Mouse (Mus musculus) embryonic facial prominence, embryonic 14.5 days (tissue): ENCODE data around the gene Olfr213. TPM values are rescaled to one million over a fixed set of nuclear protein-coding genes. Genes with fewer than 3 reads are reported as not detected.
"Not testable (repeated sequence)": the region's sequence is repeated elsewhere in the genome, so short reads cannot be mapped to it uniquely, and the experiment has no call there.

ENCODE experiments used
- ATAC-seq: fragments of 200-750 bp; cut with Nextera tagmentation; 2 replicates; pipeline ENCODE4 v1.8.0; 2017; ENCODE audit warnings: low read depth, moderate number of reproducible peaks, moderate TSS enrichment
- DNase-seq: peaks from one replicate; pipeline ENCODE4 v3.0.0-alpha.2; 2015; ENCODE audit warnings: low spot score
- H3K27ac ChIP-seq: fragments of 300-500 bp; sonication (generic); replicated peaks from 2 replicates; pipeline ENCODE4 v1.5.1; 2014; ENCODE audit warnings: low read depth, mild to moderate bottlenecking, low read length, moderate library complexity
- H3K27me3 ChIP-seq: fragments of 300-500 bp; sonication (generic); replicated peaks from 2 replicates; pipeline ENCODE4 v1.6.1; 2014; ENCODE audit warnings: low read length; ENCODE audit not compliant: control insufficient read depth, insufficient read depth
- H3K36me3 ChIP-seq: fragments of 300-500 bp; sonication (generic); 2 replicates; pipeline ENCODE4 v1.6.1; 2014; ENCODE audit warnings: low read length, mixed read lengths; ENCODE audit not compliant: control insufficient read depth, insufficient read depth
- H3K4me1 ChIP-seq: fragments of 300-500 bp; sonication (generic); 2 replicates; pipeline ENCODE4 v1.6.1; 2014; ENCODE audit warnings: antibody characterized with exemption, low read length; ENCODE audit not compliant: control insufficient read depth, insufficient read depth
- H3K4me2 ChIP-seq: fragments of 300-500 bp; sonication (generic); 2 replicates; pipeline ENCODE4 v1.6.1; 2014; ENCODE audit warnings: low read depth, mild to moderate bottlenecking, low read length, moderate library complexity, mixed read lengths
- H3K4me3 ChIP-seq: fragments of 300-500 bp; sonication (generic); 2 replicates; pipeline ENCODE4 v1.5.1; 2014; ENCODE audit warnings: low read depth, mild to moderate bottlenecking, low read length
- H3K9ac ChIP-seq: fragments of 300-500 bp; sonication (generic); 2 replicates; pipeline ENCODE4 v1.6.1; 2014; ENCODE audit warnings: low read depth, mild to moderate bottlenecking, low read length, moderate library complexity, mixed read lengths
- H3K9me3 ChIP-seq: fragments of 300-500 bp; sonication (generic); 2 replicates; pipeline ENCODE4 v1.6.1; 2016; ENCODE audit warnings: low read length; ENCODE audit not compliant: control insufficient read depth
- WGBS: fragments of 180-500 bp; shearing (Covaris S2); extraction: QIAGEN DNeasy Blood & Tissue Kit; methylation state at CpG from one replicate; pipeline ENCODE4 v1.1.7; 2014; 5-methylcytosine and 5-hydroxymethylcytosine counted together
- polyA plus RNA-seq: library from polyadenylated mRNA; unstranded; fragments of >200 nt; fragmentation: Nextera tagmentation; extraction: Ambion mirVana; gene quantifications from 2 replicates; pipeline ENCODE4 v1.2.1, GENCODE M21; 2014

The Olfr213 gene
- not detected in 2 replicates for polyA plus RNA-seq

- DNase-seq: no peak
- Histone ChIP-seq H3K27ac (no peak within 1 kb of the TSS), H3K4me2 (no peak within 1 kb of the TSS), H3K4me3 (no peak within 1 kb of the TSS), H3K27me3 (no peaks in the 10 kb centered on the region), H3K9ac (no peak within 1 kb of the TSS), H3K36me3 (no peaks in the 10 kb centered on the region), H3K4me1 (no peaks in the 10 kb centered on the region), H3K9me3 (no peaks in the 10 kb centered on the region)
- WGBS: 81% methylated on average over 1 of the region's 1 CpGs
- no peak for ATAC-seq
Measured at GRCm38 (mm10) chr6:116538156-116538555, at the start of gene Olfr213. TSS of gene Olfr213 (plus strand) at chr6:116538456.

GRCm38 (mm10) chr6:116488791-116489190, 49.5 kb upstream of the Olfr213 start, which contains the start of gene Olfr211:
TSS of gene Olfr211 (plus strand) at chr6:116489091.
- Histone ChIP-seq H3K4me3 (no peak within 1 kb of the TSS), H3K4me1 (no peaks in the 10 kb centered on the region), H3K9me3 (0 out of 2 replicates have a peak, but pooled peaks cover 4% of the 10 kb centered on the region), H3K27ac (no peak within 1 kb of the TSS), H3K27me3 (no peaks in the 10 kb centered on the region), H3K4me2 (no peak within 1 kb of the TSS), H3K36me3 (no peaks in the 10 kb centered on the region), H3K9ac (no peak within 1 kb of the TSS)
- ATAC-seq (no peak), DNase-seq (no peak)
- WGBS: 69% methylated on average over 4 of the region's 4 CpGs

- H3K9ac ChIP-seq: no peak overlapping the region
- DNase-seq (no peak), ATAC-seq (no peak)
Measured at GRCm38 (mm10) chr6:116493742-116494141, 44.5 kb upstream of the Olfr213 start.

GRCm38 (mm10) chr6:116495960-116496359, 42.3 kb upstream of the Olfr213 start:
- DNase-seq (no peak), ATAC-seq (no peak)
- no peak overlapping the region for H3K27ac ChIP-seq
- no peak overlapping the region for H3K4me2 ChIP-seq
- H3K9ac ChIP-seq: no peak overlapping the region
- no peaks in the 10 kb centered on the region for H3K27me3 ChIP-seq
- H3K36me3 ChIP-seq: no peaks in the 10 kb centered on the region
- no peak overlapping the region for H3K4me3 ChIP-seq
- 92% methylated on average over 1 of the region's 1 CpGs for WGBS
- H3K4me1 ChIP-seq: no peaks in the 10 kb centered on the region
- H3K9me3 ChIP-seq: no peaks in the 10 kb centered on the region

More at GRCm38 (mm10) chr6:116493742-116494141, 44.5 kb upstream of the Olfr213 start:
- 85% methylated on average over 5 of the region's 5 CpGs for WGBS
- no peak overlapping the region for H3K4me2 ChIP-seq
- H3K4me1 ChIP-seq: no peaks in the 10 kb centered on the region
- H3K36me3 ChIP-seq: no peaks in the 10 kb centered on the region
- H3K27me3 ChIP-seq: no peaks in the 10 kb centered on the region
- no peak overlapping the region for H3K4me3 ChIP-seq
- no peak overlapping the region for H3K27ac ChIP-seq
- no peaks in the 10 kb centered on the region for H3K9me3 ChIP-seq

- not testable (repeated sequence) for H3K9ac ChIP-seq, H3K27me3 ChIP-seq, ATAC-seq, H3K36me3 ChIP-seq, H3K4me1 ChIP-seq, H3K4me3 ChIP-seq, DNase-seq, H3K27ac ChIP-seq, H3K4me2 ChIP-seq
- H3K9me3 ChIP-seq: peaks cover 11% of the 10 kb centered on the region; the same call in 1 of the 2 replicates
- 92% methylated on average over 19 of the region's 20 CpGs for WGBS
Measured at GRCm38 (mm10) chr6:116506302-116507003, 31.8 kb upstream of the Olfr213 start, which contains the start of gene Olfr212. TSS of gene Olfr212 (plus strand) at chr6:116506516.

GRCm38 (mm10) chr6:116514832-116515231, 23.4 kb upstream of the Olfr213 start:
- H3K9ac ChIP-seq: no peak overlapping the region
- H3K4me2 ChIP-seq: no peak overlapping the region
- no peaks in the 10 kb centered on the region for H3K9me3 ChIP-seq
- H3K36me3 ChIP-seq: no peaks in the 10 kb centered on the region
- H3K27me3 ChIP-seq: no peaks in the 10 kb centered on the region
- no peak overlapping the region for H3K27ac ChIP-seq
- no peaks in the 10 kb centered on the region for H3K4me1 ChIP-seq
- ATAC-seq: no peak
- no peak overlapping the region for H3K4me3 ChIP-seq
- no peak for DNase-seq

GRCm38 (mm10) chr6:116542500-116542899, 4.2 kb downstream of the Olfr213 start:
- Histone ChIP-seq H3K4me1 (no peaks in the 10 kb centered on the region), H3K9ac (no peak overlapping the region), H3K9me3 (no peaks in the 10 kb centered on the region), H3K27ac (no peak overlapping the region), H3K4me3 (no peak overlapping the region), H3K36me3 (no peaks in the 10 kb centered on the region), H3K4me2 (no peak overlapping the region), H3K27me3 (no peaks in the 10 kb centered on the region)
- WGBS: 87% methylated on average over 2 of the region's 2 CpGs
- ATAC-seq: no peak
- DNase-seq: no peak

GRCm38 (mm10) chr6:116550841-116551240, 12.6 kb downstream of the Olfr213 start, which contains the start of gene Gm5580:
TSS of gene Gm5580 (plus strand) at chr6:116551141.
- WGBS: 96% methylated on average over 11 of the region's 11 CpGs
- DNase-seq, H3K4me1 ChIP-seq, H3K27ac ChIP-seq, H3K9ac ChIP-seq, H3K4me2 ChIP-seq, H3K9me3 ChIP-seq, H3K36me3 ChIP-seq, H3K27me3 ChIP-seq, H3K4me3 ChIP-seq, ATAC-seq: not testable (repeated sequence)

- no peak within 1 kb of the TSS for H3K9ac ChIP-seq
- no peaks in the 10 kb centered on the region for H3K9me3 ChIP-seq
- H3K4me2 ChIP-seq: no peak within 1 kb of the TSS
- H3K4me1 ChIP-seq: peaks cover 4% of the 10 kb centered on the region; the same call in 1 of the 2 replicates
- no peak within 1 kb of the TSS for H3K4me3 ChIP-seq
- WGBS: 40% methylated on average over 1 of the region's 1 CpGs
- H3K36me3 ChIP-seq: no peaks in the 10 kb centered on the region
- DNase-seq (no peak), ATAC-seq (no peak)
- no peak within 1 kb of the TSS for H3K27ac ChIP-seq
- H3K27me3 ChIP-seq: no peaks in the 10 kb centered on the region
Measured at GRCm38 (mm10) chr6:116553935-116554334, 15.7 kb downstream of the Olfr213 start, which contains the start of gene Olfr214. TSS of gene Olfr214 (plus strand) at chr6:116554235.
